Mouse (Mus musculus) stomach, postnatal 0 days (tissue): ENCODE measurements around the gene Mical3.

Experiments used
- CTCF ChIP-seq: IDR thresholded peaks from 2 replicates; pipeline ENCODE4 v1.5.1; 2016; ENCODE audit warnings: antibody characterized with exemption, low read depth, mild to moderate bottlenecking, moderate library complexity
- EP300 ChIP-seq: optimal IDR thresholded peaks from 2 replicates; pipeline ENCODE3; 2016; ENCODE audit warnings: antibody characterized with exemption

GRCm38 (mm10) chr6:120886696-120887095 lies 244.1 kb downstream of the Mical3 start:
- TF ChIP-seq CTCF = no peak
- TF ChIP-seq EP300 = no peak
